Mouse (Mus musculus): ENCODE data around the gene Olfr424. TPM values are rescaled to one million over a fixed set of nuclear protein-coding genes. Genes with fewer than 3 reads are reported as not detected.

Gene Olfr424
- polyA plus RNA-seq (2012; rRNA removed), result 0.13 TPM in 1 of 2 replicates, not detected in the other

GRCm38 (mm10) chr1:174131217-174131616 lies at the start of gene Olfr424:
TSS of gene Olfr424 (plus strand) at chr1:174131517.

GRCm38 (mm10) chr1:174084031-174084430 lies 47.3 kb upstream of the Olfr424 start, which contains the start of gene Olfr429:
TSS of gene Olfr429 (plus strand) at chr1:174084331.

GRCm38 (mm10) chr1:174096591-174096990 lies 34.7 kb upstream of the Olfr424 start, which contains the start of gene Olfr427:
TSS of gene Olfr427 (plus strand) at chr1:174096891.

GRCm38 (mm10) chr1:174121062-174121461 lies 10.3 kb upstream of the Olfr424 start, which contains the start of gene Olfr231:
TSS of gene Olfr231 (minus strand) at chr1:174121162.

GRCm38 (mm10) chr1:174155333-174155732 lies 24.0 kb downstream of the Olfr424 start, which contains the start of gene Olfr420:
TSS of gene Olfr420 (plus strand) at chr1:174155633.

GRCm38 (mm10) chr1:174172605-174173004 lies 41.3 kb downstream of the Olfr424 start, which contains the start of gene Spta1:
TSS of gene Spta1 (plus strand) at chr1:174172776.

Other genes starting within 250 kb of the Olfr424 start
- 0.07 TPM in 2 replicates for gene Ifi211, start 218.5 kb upstream of the Olfr424 start, polyA plus RNA-seq (2012; rRNA removed)
- gene Mndal, start 189.0 kb upstream of the Olfr424 start, polyA plus RNA-seq (2012; rRNA removed), result 0.36 and 1.5 TPM in 2 replicates
- 1.0 and 1.1 TPM in 2 replicates for gene Ifi203, start 188.8 kb upstream of the Olfr424 start, polyA plus RNA-seq (2012; rRNA removed)
- 0.14 TPM in 1 of 2 replicates, not detected in the other for gene Ifi202b, start 148.8 kb upstream of the Olfr424 start, polyA plus RNA-seq (2012; rRNA removed)
- gene Ifi205, start 99.7 kb upstream of the Olfr424 start, polyA plus RNA-seq (2012; rRNA removed), result 0.21 and 0.25 TPM in 2 replicates
- 0.07 and 0.15 TPM in 2 replicates for gene Olfr433, start 90.8 kb upstream of the Olfr424 start, polyA plus RNA-seq (2012; rRNA removed)
- 0.37 TPM in 1 of 2 replicates, not detected in the other for gene Olfr432, start 82.3 kb upstream of the Olfr424 start, polyA plus RNA-seq (2012; rRNA removed)
- not detected in 2 replicates for gene Olfr430, start 64.9 kb upstream of the Olfr424 start, polyA plus RNA-seq (2012; rRNA removed)
- not detected in 2 replicates for gene Olfr429, start 47.2 kb upstream of the Olfr424 start, polyA plus RNA-seq (2012; rRNA removed)
- gene Olfr427, start 34.6 kb upstream of the Olfr424 start, polyA plus RNA-seq (2012; rRNA removed), result not detected in 2 replicates
- gene Olfr231, start 10.4 kb upstream of the Olfr424 start, polyA plus RNA-seq (2012; rRNA removed), result not detected in 2 replicates
- not detected in 2 replicates for gene Olfr420, start 24.1 kb downstream of the Olfr424 start, polyA plus RNA-seq (2012; rRNA removed)
- gene Spta1, start 41.3 kb downstream of the Olfr424 start, polyA plus RNA-seq (2012; rRNA removed), result 0.01 TPM in 1 of 2 replicates, not detected in the other
- not detected in 2 replicates for gene Olfr419, start 120.5 kb downstream of the Olfr424 start, polyA plus RNA-seq (2012; rRNA removed)
- gene Mptx1, start 199.0 kb downstream of the Olfr424 start, polyA plus RNA-seq (2012; rRNA removed), result 65.3 and 144 TPM in 2 replicates
- not detected in 2 replicates for gene Olfr417, start 233.6 kb downstream of the Olfr424 start, polyA plus RNA-seq (2012; rRNA removed)

All from colon, adult 2 months (tissue).